13 mouse cellular contexts compared by ENCODE assay signal in genomic region chr15:81220051-81220450, GRCm38 (mm10). TPM values are rescaled to one million over a fixed set of nuclear protein-coding genes. Genes with fewer than 3 reads are reported as not detected.
DNase-seq lines count a peak whose midpoint lies in the region; TF ChIP-seq lines count a peak whose summit lies in the region.
"Not testable (repeated sequence)": the region's sequence is repeated elsewhere in the genome, so short reads cannot be mapped to it uniquely, and the experiment has no call there.
"Had no signal": no experiment of that assay in that cellular context is flagged by ENCODE, and none has a peak within 500 bp of the region (broad histone marks: within the 10 kb centered on the region; RNA-seq: fewer than 3 reads in every experiment).

No protein-coding gene starts in this region.

- TF ChIP-seq CTCF in gastrocnemius, adult 2 months (IDR thresholded peaks at IDR 0.05), result not testable (repeated sequence)

- DNase-seq in ES-CJ7 (ENCODE audit: low read depth, low spot score) (peak; percentile 92), MN1 (ENCODE audit: low spot score) (peak; percentile 86), ZHBTc4 (ENCODE audit: low read depth, low spot score) (peak; percentile 90)
- DNase-seq in gastrocnemius, adult 2 months, result peak; percentile 70
- DNase-seq in heart, postnatal 4 days, result peak; percentile 23
- peak; percentile 18 for DNase-seq in left cerebral cortex, postnatal 4 days
- DNase-seq in lung, postnatal 14 days, result peak; percentile 19
- peak; percentile 43 for DNase-seq in skeletal muscle tissue, adult 2 months (ENCODE audit: low read depth, low spot score)

- H3K4me3 ChIP-seq in gastrocnemius, adult 2 months, result not testable (repeated sequence)

- intact Hi-C loops in gastrocnemius, adult 2 months (cut with DNase I); left cerebral cortex, postnatal 4 days (cut with DNase I): not testable (repeated sequence)

- peak overlapping the region; percentile 88 for H3K27ac ChIP-seq in gastrocnemius, adult 2 months

RNA-seq across cellular contexts. Expression of gene Mchr1, which starts 15.2 kb away (rescaled TPM):
- 1 to 10 TPM; 3.2 to 5.5 TPM for total RNA-seq in gastrocnemius, adult 2 months (2021)
- not detected for total RNA-seq in heart, postnatal 4 days (2021)
- total RNA-seq in left cerebral cortex, postnatal 4 days (2021), result 1 to 10 TPM; 3.4 TPM
- total RNA-seq: CH12.LX; common myeloid progenitor, adult 5-6 weeks; granulocyte monocyte progenitor cell, adult 5-6 weeks; heart, adult 8-10 months; heart, postnatal 25 days had no signal

RNA-seq across cellular contexts. Expression of gene Mrtfa, which starts 29.5 kb away (rescaled TPM):
- total RNA-seq in gastrocnemius, adult 2 months (2021), result 10 to 100 TPM; 18.8 to 28.1 TPM
- 10 to 100 TPM; 17.5 to 17.7 TPM for total RNA-seq in heart, postnatal 4 days (2021)
- 10 to 100 TPM; 47.5 to 51.0 TPM for total RNA-seq in left cerebral cortex, postnatal 4 days (2021)

Comparison
In these comparisons a context has a peak if more than half of its experiments do, and no peak if none do; other contexts are left out.
1. DNase-seq: peak in every context shown above with its lines; median percentile 92 in ES-CJ7; 90 in ZHBTc4; 86 in MN1; 70 in gastrocnemius, adult 2 months; 43 in skeletal muscle tissue, adult 2 months; 23 in heart, postnatal 4 days; 19 in lung, postnatal 14 days; 18 in left cerebral cortex, postnatal 4 days.
2. RNA of gene Mchr1, which starts 15.2 kb away (total RNA-seq): 3.2 to 5.5 TPM in gastrocnemius, adult 2 months and 3.4 TPM in left cerebral cortex, postnatal 4 days; not detected in heart, postnatal 4 days; every median in the first group is over 4 times any median in the second.